Mouse (Mus musculus): ENCODE results near the gene Pcp4l1. TPM values are rescaled to one million over a fixed set of nuclear protein-coding genes. Genes with fewer than 3 reads are reported as not detected.
"Not testable (repeated sequence)": the region's sequence is repeated elsewhere in the genome, so short reads cannot be mapped to it uniquely, and the experiment has no call there.

Gene Pcp4l1
- 0.69 and 3.6 TPM in 2 replicates for total RNA-seq (2014; fragmentation: Nextera tagmentation)
- total RNA-seq (2017): 1.1 TPM in 1 of 2 replicates, not detected in the other

GRCm38 (mm10) chr1:171195887-171196397, at the start of gene Pcp4l1:
Gene Pcp4l1 (minus strand): TSS chr1:171196268.
- peak; percentile 85 for ATAC-seq (replicated peaks; ENCODE audit: low FRiP score, low TSS enrichment, poor library complexity, severe bottlenecking)

DNA sequence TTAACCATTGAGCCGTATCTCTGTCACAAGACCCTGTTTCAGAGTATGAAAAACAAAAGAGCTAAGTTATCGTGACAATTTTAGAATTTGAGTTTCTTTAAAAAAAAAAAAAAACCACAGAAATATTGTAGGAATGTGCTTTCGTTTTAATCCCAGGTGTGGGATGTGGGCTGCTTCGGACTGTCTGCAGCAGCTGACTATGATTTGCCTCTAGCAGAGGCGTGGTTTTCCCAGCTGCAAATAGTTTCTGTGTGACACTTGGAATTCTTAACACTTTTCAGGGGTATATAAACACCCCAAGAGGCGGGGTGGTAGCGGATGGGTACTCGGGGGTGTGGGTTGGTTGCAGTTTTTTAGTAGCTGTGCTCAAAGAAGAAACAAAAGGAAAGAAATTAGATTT, 49.3 kb upstream of the Pcp4l1 start:
- ATAC-seq (replicated peaks; ENCODE audit: low FRiP score, low TSS enrichment, poor library complexity, severe bottlenecking): no peak

- not testable (repeated sequence) for ATAC-seq (replicated peaks; ENCODE audit: low FRiP score, low TSS enrichment, poor library complexity, severe bottlenecking)
Observed at GRCm38 (mm10) chr1:171241952-171242351, 45.9 kb upstream of the Pcp4l1 start.

DNA sequence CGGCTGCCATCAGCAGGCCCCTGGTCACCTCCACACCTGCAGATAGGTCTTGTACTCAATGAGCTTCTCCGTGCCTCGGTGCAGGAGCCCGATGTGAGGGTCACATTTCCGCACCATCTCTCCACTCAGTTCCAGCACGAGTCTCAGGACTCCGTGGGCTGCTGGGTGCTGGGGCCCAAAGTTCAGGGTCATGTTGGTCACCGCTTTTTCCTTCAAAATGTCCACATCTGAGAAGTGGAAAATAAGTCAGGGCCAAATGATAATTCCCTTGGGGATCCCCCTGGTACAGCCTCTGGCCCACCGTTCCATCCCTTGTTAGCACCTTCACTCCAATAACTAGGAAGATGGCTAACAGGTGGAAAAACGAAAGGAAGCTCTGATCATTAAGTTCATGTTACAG, 44.8 kb upstream of the Pcp4l1 start:
- no peak for ATAC-seq (replicated peaks; ENCODE audit: low FRiP score, low TSS enrichment, poor library complexity, severe bottlenecking)

GRCm38 (mm10) chr1:171239992-171240744, 44.1 kb upstream of the Pcp4l1 start:
- ATAC-seq (replicated peaks; ENCODE audit: low FRiP score, low TSS enrichment, poor library complexity, severe bottlenecking): no peak

- ATAC-seq (replicated peaks; ENCODE audit: low FRiP score, low TSS enrichment, poor library complexity, severe bottlenecking): peak; percentile 86
Observed at GRCm38 (mm10) chr1:171238463-171238862, 42.4 kb upstream of the Pcp4l1 start.

DNA sequence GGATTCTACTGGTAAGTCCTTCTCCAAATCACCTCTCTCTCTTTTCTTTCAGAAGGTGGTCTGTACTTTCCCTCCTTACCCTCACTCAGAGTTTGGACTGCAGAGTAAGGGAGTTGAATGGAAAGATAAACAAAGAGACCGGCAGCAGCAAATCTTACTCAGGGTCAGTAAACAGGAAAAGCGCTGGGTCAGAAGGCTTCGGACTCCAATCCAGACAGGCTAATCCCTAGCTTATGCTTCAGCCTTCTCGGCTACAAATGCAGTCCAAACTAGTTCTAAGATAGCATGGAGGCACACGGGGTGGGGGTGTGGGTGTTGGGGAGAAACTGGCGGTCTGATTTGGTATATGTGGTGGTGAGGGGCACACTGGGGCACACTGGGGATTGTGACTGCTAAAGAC, 41.4 kb upstream of the Pcp4l1 start:
- ATAC-seq (replicated peaks; ENCODE audit: low FRiP score, low TSS enrichment, poor library complexity, severe bottlenecking): no peak

- ATAC-seq (replicated peaks; ENCODE audit: low FRiP score, low TSS enrichment, poor library complexity, severe bottlenecking): no peak
Observed at GRCm38 (mm10) chr1:171235791-171236190, 39.7 kb upstream of the Pcp4l1 start.

DNA sequence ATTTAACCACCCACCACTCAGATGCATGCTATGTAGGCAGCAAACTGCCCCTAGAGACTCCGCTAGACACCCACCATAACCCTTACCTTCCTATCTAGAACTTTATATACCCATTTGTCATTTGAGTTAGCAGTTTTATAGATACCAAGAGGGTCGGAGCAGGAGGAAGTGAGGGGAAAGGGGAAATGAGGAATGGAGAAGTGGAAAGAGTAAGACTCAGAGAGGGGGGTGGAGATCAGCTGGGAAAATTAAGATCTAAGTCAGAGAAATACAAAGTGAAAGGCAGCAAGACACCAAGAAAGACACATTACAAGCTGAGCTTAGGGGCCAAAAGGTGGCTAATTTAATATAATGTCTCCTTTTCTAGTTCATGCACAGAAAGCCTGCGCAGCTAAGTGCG, 38.5 kb upstream of the Pcp4l1 start:
- no peak for ATAC-seq (replicated peaks; ENCODE audit: low FRiP score, low TSS enrichment, poor library complexity, severe bottlenecking)

DNA sequence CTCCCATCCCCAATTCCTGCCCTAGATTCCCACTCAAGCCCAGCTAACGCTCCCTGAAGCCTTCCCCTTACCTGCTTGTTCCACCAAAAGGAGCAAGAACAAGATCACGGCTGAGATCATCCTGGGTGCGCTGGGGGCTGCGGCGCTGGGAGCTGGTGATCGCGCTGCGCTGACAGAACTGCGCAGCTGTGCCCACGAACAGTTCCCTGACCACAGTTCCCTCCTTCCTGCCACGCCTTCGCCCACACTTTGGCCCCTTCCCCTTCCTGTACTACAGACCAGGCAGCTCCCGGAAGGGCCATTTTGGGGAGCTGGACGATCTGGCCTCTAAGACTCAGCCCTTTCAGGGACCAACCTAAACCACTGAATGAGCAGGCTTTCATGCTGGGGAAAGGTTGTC, 38.1 kb upstream of the Pcp4l1 start, which contains the start of gene Fcer1g:
TSS of gene Fcer1g (minus strand) at position 240 of the 400 bp plus-strand sequence.
- ATAC-seq (replicated peaks; ENCODE audit: low FRiP score, low TSS enrichment, poor library complexity, severe bottlenecking): no peak

GRCm38 (mm10) chr1:171232800-171233730, 37.0 kb upstream of the Pcp4l1 start:
- ATAC-seq (replicated peaks; ENCODE audit: low FRiP score, low TSS enrichment, poor library complexity, severe bottlenecking): peak; percentile 74

DNA sequence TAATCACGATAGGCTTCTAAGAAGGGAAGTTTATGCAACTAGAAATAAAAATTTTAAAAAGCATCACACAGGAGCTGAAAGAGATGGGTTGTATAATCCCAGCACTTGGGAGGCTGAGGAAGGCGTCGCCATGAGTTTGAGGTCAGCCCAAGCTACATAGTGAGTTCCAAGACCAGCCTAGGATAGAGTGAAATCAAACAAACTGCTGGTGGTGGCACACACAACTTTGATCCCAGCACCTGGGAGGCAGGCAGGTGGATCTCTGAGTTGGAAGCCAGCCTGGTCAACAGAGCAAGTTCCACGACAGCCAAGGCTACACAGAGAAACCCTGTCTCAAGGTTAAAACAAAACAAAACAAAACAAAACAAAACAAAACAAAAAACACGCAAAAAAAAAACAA, 36.3 kb upstream of the Pcp4l1 start:
- ATAC-seq (replicated peaks; ENCODE audit: low FRiP score, low TSS enrichment, poor library complexity, severe bottlenecking): no peak

- ATAC-seq (replicated peaks; ENCODE audit: low FRiP score, low TSS enrichment, poor library complexity, severe bottlenecking): no peak
Observed at GRCm38 (mm10) chr1:171231844-171232243, 35.8 kb upstream of the Pcp4l1 start.

- no peak for ATAC-seq (replicated peaks; ENCODE audit: low FRiP score, low TSS enrichment, poor library complexity, severe bottlenecking)
Observed at GRCm38 (mm10) chr1:171230215-171230614, 34.1 kb upstream of the Pcp4l1 start.

DNA sequence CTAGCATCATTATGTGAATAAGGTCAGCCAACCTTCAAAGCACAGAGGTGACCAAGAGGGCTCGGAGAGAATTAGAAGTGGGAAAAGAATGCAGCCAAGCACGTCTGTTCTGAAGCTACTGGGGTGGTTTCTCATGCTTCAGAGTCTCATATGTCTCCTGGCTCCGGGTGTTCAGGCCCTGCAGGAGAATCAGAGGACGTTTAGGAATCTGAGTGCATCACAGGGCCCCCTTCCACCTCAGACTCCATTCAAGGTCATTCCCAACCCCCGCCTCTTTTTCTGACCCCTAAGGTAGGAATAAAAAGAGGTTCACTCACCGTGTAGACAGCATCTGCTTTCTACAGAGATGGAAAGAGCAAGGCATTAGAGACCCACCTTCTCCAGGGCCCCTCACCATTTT, 33.7 kb upstream of the Pcp4l1 start:
- ATAC-seq (replicated peaks; ENCODE audit: low FRiP score, low TSS enrichment, poor library complexity, severe bottlenecking): no peak

DNA sequence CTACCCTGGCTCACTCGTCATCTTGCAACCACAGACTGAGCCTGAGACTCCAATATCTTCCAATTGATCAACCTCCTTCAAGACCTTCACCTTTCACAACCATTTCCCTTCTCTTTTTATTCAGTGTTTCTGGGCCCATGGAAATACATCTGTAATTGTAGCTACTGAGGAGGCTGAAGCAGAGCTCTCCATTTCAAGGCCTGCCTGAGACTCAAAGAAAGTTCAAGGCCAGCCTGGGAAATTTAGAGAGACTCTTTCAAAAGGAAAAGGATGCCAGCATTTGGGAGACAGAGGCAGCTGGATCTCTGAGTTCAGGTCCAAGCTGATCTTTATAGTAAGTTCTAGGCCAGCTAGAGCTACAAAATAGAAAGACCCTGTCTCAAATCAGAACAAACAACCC, 31.8 kb upstream of the Pcp4l1 start:
- no peak for ATAC-seq (replicated peaks; ENCODE audit: low FRiP score, low TSS enrichment, poor library complexity, severe bottlenecking)

GRCm38 (mm10) chr1:171226780-171227179, 30.7 kb upstream of the Pcp4l1 start:
- no peak for ATAC-seq (replicated peaks; ENCODE audit: low FRiP score, low TSS enrichment, poor library complexity, severe bottlenecking)

- ATAC-seq (replicated peaks; ENCODE audit: low FRiP score, low TSS enrichment, poor library complexity, severe bottlenecking): no peak
Observed at GRCm38 (mm10) chr1:171224857-171225256, 28.8 kb upstream of the Pcp4l1 start, which contains the start of gene Apoa2. Gene Apoa2 (plus strand): TSS chr1:171225054.

- ATAC-seq (replicated peaks; ENCODE audit: low FRiP score, low TSS enrichment, poor library complexity, severe bottlenecking): no peak
Observed at GRCm38 (mm10) chr1:171223796-171224195, 27.7 kb upstream of the Pcp4l1 start.

DNA sequence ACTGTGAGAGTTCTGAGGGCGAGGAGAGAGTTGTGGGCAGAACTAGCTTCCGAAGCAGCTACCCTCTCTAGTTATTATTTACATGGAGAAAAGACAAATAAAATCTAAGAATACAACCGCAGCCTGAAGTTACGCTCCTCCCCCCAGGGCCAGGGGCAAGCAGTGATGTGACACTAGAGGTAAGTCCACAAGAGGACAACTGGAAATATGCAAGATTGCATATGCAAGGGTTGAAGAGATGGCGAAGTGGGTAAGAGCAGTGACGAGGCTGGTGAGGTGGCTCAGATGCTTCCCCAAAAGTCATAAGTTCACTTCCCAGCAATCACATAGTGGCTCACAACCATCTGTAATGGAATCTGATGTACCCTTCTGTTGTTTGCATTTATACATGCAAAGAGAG, 27.1 kb upstream of the Pcp4l1 start:
- ATAC-seq (replicated peaks; ENCODE audit: low FRiP score, low TSS enrichment, poor library complexity, severe bottlenecking): no peak

Data from megakaryocyte-erythroid progenitor cell, adult 5-6 weeks (primary cell).